8 mouse cellular contexts compared by ENCODE assay signal in genomic region chr4:47227756-47228155, GRCm38 (mm10). TPM values are rescaled to one million over a fixed set of nuclear protein-coding genes. Genes with fewer than 3 reads are reported as not detected.
DNase-seq lines count a peak whose midpoint lies in the region; ATAC-seq and TF ChIP-seq lines count a peak whose summit lies in the region.

No protein-coding gene starts in this region.

- H3K27me3 ChIP-seq in forebrain, embryonic 15.5 days, result no peaks in the 10 kb centered on the region
- no peaks in the 10 kb centered on the region for H3K27me3 ChIP-seq in forebrain, embryonic 10.5 days (ENCODE audit: poor library complexity, severe bottlenecking)
- H3K27me3 ChIP-seq in heart, adult 2 months (ENCODE audit: control insufficient read depth, insufficient read depth, low read length), result no peaks in the 10 kb centered on the region

- no peak overlapping the region for H3K9ac ChIP-seq in forebrain, embryonic 15.5 days (replicated peaks)
- no peak overlapping the region for H3K9ac ChIP-seq in heart, adult 2 months (ENCODE audit: low read depth, low read length)

- 0 out of 2 replicates have a peak overlapping the region, but pooled peaks have one; percentile 2 for H3K27ac ChIP-seq in forebrain, embryonic 15.5 days (replicated peaks)
- H3K27ac ChIP-seq in forebrain, embryonic 10.5 days, result no peak overlapping the region
- peak overlapping the region; percentile 40 for H3K27ac ChIP-seq in heart, adult 2 months

- TF ChIP-seq EP300 in heart, adult 2 months (IDR thresholded peaks at IDR 0.05; ENCODE audit: insufficient read depth, low read depth, low read length), result 0 out of 2 replicates have a peak, but pooled peaks have one; percentile 8

- peak; percentile 86 for ATAC-seq in forebrain, embryonic 15.5 days (replicated peaks)
- no peak for ATAC-seq in megakaryocyte-erythroid progenitor cell, adult 5-6 weeks (replicated peaks; ENCODE audit: low FRiP score, low TSS enrichment, poor library complexity, severe bottlenecking)

- no peak overlapping the region for H3K4me3 ChIP-seq in forebrain, embryonic 15.5 days
- no peak overlapping the region for H3K4me3 ChIP-seq in forebrain, embryonic 10.5 days
- no peak overlapping the region for H3K4me3 ChIP-seq in heart, adult 2 months

- no peak for TF ChIP-seq CTCF in heart, adult 2 months (IDR thresholded peaks at IDR 0.05)

- H3K79me2 ChIP-seq in heart, adult 2 months (replicated peaks; ENCODE audit: control insufficient read depth, insufficient read depth, low read length), result no peaks in the 10 kb centered on the region

- H3K9me3 ChIP-seq in forebrain, embryonic 15.5 days, result no peaks in the 10 kb centered on the region
- H3K9me3 ChIP-seq in forebrain, embryonic 10.5 days, result no peaks in the 10 kb centered on the region

- H3K4me2 ChIP-seq in forebrain, embryonic 15.5 days (replicated peaks), result no peak overlapping the region

- DNase-seq in forebrain, embryonic 10.5 days (ENCODE audit: extremely low spot score, low spot score), result no peak
- peak; percentile 56 for DNase-seq in 3T3-L1 (ENCODE audit: low read depth, low spot score)
- peak in 1 of 2 experiments; percentile 71 for DNase-seq in heart, adult 2 months
- DNase-seq in layer of hippocampus, postnatal 25 days (ENCODE audit: extremely low spot score in 1 of 2, low spot score in 1 of 2), result peak; percentile 30 to 56
- DNase-seq in right cerebral cortex, adult 18-20 months, result peak; percentile 81
- DNase-seq in retina, postnatal 1 day, result no peak

- 39% methylated on average over 6 of the region's 6 CpGs for WGBS in forebrain, embryonic 15.5 days
- WGBS in forebrain, embryonic 10.5 days, result 81% methylated on average over 6 of the region's 6 CpGs
- 34% methylated on average over 6 of the region's 6 CpGs for WGBS in heart, adult 2 months

- no peaks in the 10 kb centered on the region for H3K36me3 ChIP-seq in forebrain, embryonic 15.5 days
- H3K36me3 ChIP-seq in forebrain, embryonic 10.5 days (replicated peaks), result no peaks in the 10 kb centered on the region
- no peaks in the 10 kb centered on the region for H3K36me3 ChIP-seq in heart, adult 2 months (ENCODE audit: control insufficient read depth, insufficient read depth, low read length)

- peaks cover 18% of the 10 kb centered on the region; the same call in 1 of the 2 replicates for H3K4me1 ChIP-seq in forebrain, embryonic 15.5 days
- H3K4me1 ChIP-seq in forebrain, embryonic 10.5 days, result 0 out of 2 replicates have a peak, but pooled peaks cover 5% of the 10 kb centered on the region
- peaks cover 9% of the 10 kb centered on the region for H3K4me1 ChIP-seq in heart, adult 2 months (ENCODE audit: control insufficient read depth, insufficient read depth, low read length)

- no peak for TF ChIP-seq POLR2A in heart, adult 2 months (IDR thresholded peaks at IDR 0.05; ENCODE audit: insufficient read depth, low read depth, low read length)

- intact Hi-C loops in heart, adult 2 months (cut with DNase I), result loop anchor here (2.0 kb wide), 1 partner anchor 19 kb away; the partner anchor contains the start of gene Col15a1

RNA-seq across cellular contexts. Expression of gene Col15a1, which starts 19.8 kb away (rescaled TPM):
- 1.4 and 3.1 TPM in 2 replicates for polyA plus RNA-seq in forebrain, embryonic 15.5 days (2015; fragmentation: Nextera tagmentation; extraction: Ambion mirVana)
- 4.3 and 4.5 TPM in 2 replicates for polyA plus RNA-seq in forebrain, embryonic 10.5 days (2016; fragmentation: Nextera tagmentation; extraction: Ambion mirVana)
- total RNA-seq in heart, adult 2 months (2021), result 10 to 100 TPM; 36.9 to 86.4 TPM
- polyA plus RNA-seq in heart, adult 2 months (2012; rRNA removed), result 97.6 and 161 TPM in 2 replicates
- 10 to 100 TPM in 1 of 2 experiments, 1 to 10 TPM in 1; 5.6 to 10.6 TPM for total RNA-seq in layer of hippocampus, postnatal 25 days (2021)
- total RNA-seq in megakaryocyte-erythroid progenitor cell, adult 5-6 weeks (2014; fragmentation: Nextera tagmentation), result not detected in 2 replicates
- total RNA-seq in megakaryocyte-erythroid progenitor cell, adult 5-6 weeks (2017), result not detected in 2 replicates

Comparison
In these comparisons a context has a peak if more than half of its experiments do, and no peak if none do; other contexts are left out.
1. DNase-seq: peak in 3T3-L1 (single experiment), layer of hippocampus, postnatal 25 days (2 of 2) and right cerebral cortex, adult 18-20 months (single experiment); none in forebrain, embryonic 10.5 days (single experiment) and retina, postnatal 1 day (single experiment).
2. RNA of gene Col15a1, which starts 19.8 kb away (total RNA-seq): 36.9 to 86.4 TPM in heart, adult 2 months and 5.6 to 10.6 TPM in layer of hippocampus, postnatal 25 days; not detected in megakaryocyte-erythroid progenitor cell, adult 5-6 weeks; every median in the first group is over 4 times any median in the second.